Mouse (Mus musculus) monocyte, adult 2 months (primary cell): ENCODE data around the gene Tbc1d23.
A peak's percentile ranks its signal among the peaks of the same experiment; 100 is the strongest.
"Not testable (repeated sequence)": the region's sequence is repeated elsewhere in the genome, so short reads cannot be mapped to it uniquely, and the experiment has no call there.

Experiments used
- DNase-seq, 2 experiments: peaks; one replicate each; pipeline ENCODE4 v3.0.0; 2022; ENCODE audit warnings: low spot score in 2 of 2, low read depth in 1 of 2

The Tbc1d23 gene

DNA sequence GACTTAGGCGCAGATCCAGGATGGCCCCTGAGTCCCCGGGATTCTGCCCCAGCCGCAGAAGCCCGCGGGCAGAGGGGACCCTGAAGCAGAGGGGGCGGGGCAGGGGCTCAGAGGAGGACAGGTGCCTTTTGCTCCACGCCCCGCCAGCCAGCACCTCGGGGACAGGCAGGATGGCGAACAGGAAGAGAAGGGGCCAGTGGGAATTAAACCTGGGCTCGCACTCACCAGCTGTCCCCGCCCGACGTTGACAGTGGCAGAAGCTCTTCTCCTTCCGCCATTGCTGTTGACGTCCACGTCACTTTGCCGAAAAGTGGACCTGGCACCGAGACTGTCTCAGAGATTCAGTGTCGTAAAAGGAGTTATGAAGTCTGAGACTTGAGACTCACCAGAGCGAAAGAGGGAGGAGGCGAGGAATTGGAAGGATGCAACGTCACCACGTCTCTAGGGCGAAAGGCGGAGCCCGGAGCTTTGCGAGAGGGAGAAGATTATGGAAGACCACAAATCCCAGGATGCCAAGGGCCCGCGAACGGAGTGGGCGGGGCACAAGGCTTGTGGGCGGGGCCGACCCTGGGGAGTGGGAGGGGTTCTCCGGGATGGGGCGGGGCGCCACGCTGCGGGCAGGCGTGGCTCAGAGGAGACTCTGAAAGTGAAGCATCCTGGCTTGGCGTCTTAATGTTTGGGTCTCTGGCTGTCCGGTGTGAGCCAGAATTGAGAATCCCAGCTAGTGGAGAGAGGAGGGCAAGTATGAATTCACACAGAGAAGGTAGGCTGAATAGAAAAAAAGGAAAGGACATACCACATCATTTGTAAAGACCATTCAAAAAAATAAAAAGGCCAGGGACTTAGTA lies at the start of gene Tbc1d23:
Gene Tbc1d23 (minus strand): TSS at position 416 of the 848 bp plus-strand sequence.
- DNase-seq, result peak; percentile 91 to 93

DNA sequence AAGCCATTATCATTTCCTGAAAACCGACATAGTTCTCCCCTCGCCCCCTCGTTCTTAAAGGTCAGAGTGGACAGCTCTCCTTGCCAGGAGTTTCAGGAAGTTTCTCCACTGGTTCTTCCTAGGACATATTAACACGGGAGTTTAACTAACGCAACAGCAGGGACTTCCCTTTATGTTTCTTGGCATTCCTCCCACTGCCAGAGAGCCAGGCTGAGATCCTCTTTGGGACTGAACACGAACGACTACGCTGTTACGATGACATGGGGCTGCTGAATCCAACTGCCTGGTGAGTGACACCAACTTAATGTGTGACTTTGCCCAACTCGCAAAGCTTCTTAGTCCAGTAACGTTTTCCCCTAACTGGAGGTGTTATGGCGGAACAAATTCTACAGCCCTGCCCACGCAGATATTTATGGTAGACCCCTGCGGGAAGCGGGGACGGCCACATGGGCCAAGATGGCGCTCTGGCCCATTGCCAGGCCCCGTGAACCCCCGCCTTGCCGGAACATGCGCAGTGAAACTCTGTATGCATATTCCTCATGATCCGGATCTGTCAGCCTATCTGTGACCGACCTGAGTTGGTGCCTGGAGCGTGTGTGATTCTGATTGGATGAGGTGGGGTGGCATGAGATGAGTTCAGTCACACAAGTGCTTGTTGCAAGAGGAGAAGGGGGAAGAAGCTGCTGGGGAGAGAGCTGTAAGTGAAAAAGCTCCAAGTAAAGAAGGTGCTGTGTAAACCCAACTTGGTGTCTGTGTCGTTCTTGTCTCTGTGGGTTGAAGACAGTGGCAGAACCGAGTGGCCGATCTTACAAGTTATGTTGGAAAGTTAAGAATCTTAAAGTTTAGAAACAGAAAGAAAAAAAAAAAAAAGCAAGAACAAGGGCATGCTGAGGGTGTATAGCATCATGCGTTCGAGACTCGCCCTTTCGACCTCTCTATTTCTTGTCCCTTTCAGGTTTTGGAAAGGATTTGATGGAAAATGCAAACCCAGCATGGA lies 49.2 kb upstream of the Tbc1d23 start:
- DNase-seq, result no peak

DNA sequence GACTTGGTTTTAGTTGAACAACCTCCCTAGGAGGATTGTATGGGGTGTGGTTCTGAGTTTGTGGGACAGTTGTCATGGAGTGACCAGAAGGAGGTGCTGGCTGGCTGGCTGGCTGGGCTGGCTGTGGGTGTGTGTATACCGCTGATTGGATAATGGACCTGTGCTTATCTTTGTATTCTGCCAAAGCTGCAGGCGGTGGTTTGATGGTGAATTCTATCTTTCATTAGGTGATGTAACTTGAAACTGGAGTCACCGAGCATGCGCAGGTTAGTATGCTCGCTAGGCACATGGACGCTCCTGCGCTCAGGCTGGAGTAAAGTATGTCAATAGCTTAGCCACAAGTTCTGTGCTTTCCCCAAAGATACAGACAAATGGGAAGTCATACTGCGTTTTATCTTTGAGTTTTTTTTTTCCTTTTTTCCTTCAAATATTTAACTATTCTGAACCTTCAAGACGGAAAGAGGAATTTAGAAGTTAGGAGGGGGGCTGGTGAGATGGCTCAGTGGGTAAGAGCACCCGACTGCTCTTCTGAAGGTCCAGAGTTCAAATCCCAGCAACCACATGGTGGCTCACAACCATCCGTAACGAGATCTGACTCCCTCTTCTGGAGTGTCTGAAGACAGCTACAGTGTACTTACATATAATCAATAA lies 47.8 kb upstream of the Tbc1d23 start:
- DNase-seq, result no peak

DNA sequence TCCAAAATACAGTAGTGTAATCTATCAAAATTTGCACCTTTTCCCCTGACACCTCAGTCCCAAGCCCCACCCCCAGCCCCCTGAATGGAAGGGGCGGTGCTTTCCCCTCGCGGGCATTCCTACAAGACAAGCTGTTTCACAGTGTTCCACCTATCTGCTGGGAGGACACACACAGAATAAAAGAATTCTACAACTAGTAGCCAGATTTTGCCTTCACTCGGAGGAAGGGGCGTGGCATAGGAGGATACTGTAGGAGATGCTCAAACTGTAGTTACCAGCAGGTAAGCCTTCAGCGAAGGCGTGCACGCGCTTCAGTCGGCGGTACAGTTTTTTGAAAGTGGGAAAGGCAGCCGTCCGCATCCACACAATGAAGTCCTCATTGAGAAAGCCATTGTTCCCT lies 38.4 kb upstream of the Tbc1d23 start:
- DNase-seq, result no peak

DNA sequence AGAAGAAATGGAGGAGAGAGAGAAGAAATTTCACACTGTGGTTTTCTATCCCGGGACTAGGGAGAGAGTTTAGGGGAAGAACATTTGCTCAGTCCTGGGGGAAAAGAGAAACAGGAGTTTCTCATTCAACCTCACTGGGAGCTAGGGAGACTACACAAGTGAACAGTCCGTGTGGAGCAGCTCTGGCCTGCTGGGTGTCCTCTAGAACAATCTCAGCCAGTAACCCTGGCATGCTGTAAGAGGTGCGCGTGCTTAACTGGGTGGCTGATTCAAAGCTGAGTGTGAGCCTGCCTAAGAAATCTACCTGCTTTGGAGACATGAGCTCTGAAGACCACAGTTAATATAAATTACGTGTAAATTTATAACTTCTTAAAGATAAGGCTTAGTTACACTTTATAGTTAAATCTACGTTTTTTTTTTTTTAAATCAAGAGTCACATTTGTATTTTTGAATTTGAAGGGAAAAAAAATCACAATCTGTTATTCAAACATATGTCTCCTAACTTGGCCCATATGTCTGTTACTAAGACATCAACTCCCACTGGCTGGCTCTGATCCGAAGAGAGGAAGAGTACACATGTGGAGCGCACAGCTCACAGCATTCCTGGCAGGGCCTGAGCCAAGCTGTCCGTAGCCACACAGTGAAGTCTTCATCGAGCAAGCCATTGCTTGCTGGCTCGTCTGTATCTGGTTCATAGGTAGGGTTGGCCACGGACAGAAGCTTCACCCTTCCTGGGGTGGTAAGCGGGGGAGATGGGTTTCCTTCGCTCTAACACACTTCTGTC lies 36.9 kb upstream of the Tbc1d23 start:
- DNase-seq, result no peak

DNA sequence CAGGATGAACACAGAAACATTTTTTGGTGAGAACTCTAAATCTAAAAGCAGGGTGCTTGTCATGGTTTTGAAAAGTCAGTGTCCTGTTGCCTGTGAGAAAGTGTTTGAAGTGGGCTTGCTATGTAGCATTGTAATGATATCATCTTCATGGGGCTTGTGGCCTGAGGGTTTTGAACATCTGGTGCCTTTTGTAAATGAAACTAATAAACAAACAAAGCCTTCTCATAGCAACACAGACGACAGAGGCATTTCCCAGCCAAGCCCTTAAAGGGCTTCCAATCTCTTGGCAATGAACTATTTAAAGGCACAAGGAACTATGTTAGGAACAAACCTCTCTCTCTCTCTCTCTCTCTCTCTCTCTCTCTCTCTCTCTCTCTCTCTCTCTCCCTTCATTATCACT lies 35.8 kb upstream of the Tbc1d23 start:
- DNase-seq, result no peak

DNA sequence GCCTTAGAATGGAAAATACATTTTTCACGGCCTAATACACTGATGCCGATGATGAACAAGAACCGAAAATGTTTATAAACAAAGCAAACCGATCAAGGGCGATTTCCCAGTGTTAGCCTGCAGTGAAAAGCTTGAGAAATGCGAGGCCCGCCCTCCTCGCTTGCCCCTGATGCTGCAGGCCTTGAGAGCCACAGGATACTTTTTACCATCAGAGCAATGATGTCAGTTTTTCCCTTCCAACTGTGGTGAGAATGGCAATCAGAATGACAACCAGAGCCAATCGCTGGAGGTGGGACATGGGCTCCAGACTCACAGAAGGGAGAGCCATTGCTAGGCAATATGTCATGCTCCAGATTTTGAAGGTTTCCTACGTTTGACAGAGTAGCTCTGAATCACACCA lies 28.8 kb upstream of the Tbc1d23 start:
- no peak for DNase-seq

DNA sequence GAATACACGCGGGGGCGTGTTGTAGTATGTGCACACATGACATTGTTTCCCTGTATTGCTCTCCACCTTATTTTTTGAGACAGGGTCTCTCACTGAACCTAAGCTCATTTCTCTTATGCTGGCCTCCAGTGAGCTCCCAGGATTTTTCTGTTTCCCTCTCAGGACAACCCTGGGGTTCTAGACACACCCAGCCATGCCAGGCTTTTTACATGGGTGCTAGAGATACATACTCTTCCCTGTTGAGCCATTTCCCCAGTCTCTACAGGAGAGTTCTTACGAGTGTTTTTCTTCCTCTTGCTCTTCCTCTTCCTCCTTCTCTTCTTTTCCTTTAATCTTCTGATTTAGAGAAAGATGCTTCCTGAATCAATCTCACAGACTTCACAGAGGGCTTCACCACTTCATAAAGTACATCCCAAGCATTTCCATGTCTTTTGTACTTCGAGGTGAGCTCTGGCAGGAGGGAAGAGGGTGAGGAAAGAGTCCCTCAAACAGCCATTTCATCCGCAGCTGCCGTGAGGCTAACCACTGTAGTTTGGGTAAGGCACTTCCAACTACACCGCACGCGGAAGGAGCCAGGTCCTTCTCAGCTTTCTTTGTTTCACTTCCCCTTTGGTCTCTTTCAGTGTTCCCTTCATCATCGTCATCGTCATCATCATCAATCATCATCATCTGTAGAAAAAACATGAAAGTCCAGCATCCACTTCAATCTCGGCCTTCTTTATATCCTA lies 28.2 kb upstream of the Tbc1d23 start:
- DNase-seq, result peak; percentile 8 to 9

DNA sequence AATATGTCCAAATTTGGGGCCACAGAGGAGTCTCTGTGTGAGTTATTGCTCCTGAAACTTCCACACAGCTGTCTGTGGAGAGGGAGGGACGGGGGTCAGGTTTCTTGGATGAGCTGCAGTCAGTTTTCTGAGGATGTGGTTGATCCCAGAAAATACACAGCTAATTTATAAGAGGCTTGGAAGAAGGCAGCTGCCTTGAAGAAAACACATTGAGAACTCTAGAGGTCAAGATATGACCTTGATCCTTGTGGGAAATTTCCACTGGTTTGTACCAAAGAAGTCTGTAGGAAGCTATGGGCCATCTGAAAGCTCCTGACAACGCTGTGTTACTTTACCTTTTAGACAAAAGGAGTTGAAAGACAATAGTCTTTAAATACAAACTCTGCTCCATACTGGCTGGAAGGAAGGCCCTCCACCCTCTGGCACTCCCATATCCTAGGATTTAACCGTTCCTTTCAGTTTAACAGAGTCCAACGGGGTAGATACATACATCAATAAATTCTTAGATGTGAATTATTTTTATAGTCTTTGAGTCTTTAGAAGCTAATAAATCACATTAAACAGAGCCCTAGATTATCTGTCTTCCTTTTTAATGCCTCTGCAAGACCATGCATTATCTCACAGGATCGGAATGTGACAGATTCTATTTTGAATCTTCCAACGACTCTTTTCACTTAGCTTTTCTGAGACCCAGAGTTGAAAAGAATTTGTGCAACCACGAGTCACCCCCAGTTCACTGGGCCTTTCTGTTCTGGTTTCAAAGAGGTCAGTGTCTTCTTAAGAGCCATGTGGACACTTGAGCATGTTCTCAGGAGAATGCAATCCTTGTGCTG lies 20.5 kb upstream of the Tbc1d23 start:
- no peak for DNase-seq

DNA sequence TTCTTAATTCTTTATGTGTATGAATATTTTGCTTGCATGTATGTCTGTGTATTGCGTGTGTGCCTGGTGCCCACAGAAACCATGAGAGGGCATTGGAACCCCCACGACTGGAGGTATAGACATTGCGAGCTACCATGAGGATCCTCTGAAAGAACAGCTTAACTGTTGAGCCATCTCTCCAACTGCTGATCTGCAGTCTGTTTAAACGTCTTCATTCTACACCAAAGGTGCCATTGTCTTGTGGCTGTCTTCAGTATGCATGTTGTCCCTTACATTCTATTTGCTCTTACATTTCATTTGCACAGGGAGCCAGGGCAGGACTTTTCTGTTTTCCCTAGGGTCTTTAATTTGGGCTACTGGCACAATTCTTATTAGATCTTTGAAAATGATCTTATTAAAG lies 19.7 kb upstream of the Tbc1d23 start:
- DNase-seq, result no peak

DNA sequence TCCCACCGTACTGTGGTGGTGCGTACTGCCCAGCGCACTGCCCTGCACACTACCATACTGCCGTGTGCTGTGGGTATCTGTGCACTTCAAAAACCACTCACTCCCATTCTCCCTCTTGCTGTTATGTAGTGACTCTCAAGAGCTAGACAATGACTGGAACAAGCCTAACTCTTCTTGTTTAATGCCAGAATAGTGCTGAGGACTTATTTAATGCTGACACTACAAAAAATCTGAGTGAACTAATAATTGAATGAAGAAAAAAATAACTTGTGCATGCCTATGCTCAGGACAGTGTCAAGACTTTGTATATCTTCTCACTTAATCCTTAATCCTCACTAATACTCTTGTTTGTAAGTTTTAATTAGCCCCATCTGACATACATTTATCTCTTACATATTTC lies 16.2 kb upstream of the Tbc1d23 start:
- DNase-seq, result no peak

DNA sequence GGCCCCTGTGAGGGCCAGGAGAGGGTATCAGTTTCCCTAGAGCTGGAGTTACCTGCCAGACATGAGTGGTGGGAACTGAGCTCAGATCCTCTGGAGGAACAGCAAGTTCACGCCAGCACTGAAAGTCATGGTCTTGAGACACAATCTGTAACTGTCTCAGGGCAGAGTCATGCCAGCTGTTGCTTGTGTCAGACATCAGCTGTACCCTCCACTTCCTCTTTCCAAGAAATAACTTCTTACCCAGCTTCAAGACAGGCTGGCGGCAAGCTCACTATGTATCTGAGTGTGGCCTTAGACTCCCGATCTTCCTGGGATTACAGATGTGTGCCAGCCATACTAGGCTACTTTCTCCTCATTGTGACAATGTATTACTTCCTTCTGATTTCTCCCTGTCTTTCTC lies 15.3 kb upstream of the Tbc1d23 start:
- peak; percentile 26 to 40 for DNase-seq

DNA sequence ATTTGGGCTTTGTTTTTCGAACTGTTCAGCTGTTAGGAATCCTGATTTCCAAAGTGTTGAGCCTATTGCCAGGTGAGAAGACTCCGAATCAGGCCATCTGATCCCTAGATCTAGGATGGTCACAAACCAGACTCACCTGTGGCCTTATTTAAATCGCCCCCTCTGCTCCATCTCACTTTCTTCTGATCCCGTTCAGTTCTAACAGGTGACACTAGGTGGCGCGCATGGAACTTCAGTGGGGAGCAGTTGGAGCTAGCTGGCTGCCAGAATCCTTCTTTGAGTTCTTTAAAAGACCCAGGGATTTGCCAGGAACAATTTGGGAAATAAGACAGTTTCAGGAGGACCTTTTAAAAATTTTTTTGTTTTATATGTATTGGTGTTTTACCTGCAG lies 12.5 kb upstream of the Tbc1d23 start:
- peak in 1 of 2 experiments; percentile 46 for DNase-seq

DNA sequence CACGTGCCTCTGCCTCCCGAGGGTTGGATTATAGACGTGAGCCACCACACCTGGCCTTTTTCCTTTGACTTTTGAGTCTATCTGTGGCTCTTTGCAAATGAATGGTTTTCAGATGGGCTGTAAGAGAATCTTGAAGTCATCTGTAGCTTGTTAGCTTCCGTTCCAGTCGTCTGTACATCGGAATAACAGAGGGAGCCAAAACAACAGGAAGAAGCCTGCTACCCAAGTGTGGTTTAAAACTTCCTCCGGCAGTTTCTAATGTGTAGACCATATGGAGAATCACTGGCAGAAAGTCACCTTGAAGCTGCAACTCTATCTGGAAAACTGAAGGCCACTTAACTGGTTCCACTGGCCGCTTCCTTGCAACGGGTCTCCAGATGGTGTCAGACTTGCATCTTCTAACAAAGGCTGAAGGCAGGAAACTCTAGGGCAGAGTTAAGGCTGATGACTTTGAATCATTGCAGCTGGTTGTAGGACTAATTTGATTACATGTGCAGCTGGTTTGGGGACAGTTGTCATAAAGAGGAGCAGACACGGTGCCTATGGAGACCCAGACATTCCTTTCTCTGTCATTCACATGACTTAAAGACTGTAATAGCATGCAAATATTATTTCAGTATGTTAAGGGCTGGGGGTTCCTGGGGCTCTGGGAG lies 12.0 kb upstream of the Tbc1d23 start:
- no peak for DNase-seq

DNA sequence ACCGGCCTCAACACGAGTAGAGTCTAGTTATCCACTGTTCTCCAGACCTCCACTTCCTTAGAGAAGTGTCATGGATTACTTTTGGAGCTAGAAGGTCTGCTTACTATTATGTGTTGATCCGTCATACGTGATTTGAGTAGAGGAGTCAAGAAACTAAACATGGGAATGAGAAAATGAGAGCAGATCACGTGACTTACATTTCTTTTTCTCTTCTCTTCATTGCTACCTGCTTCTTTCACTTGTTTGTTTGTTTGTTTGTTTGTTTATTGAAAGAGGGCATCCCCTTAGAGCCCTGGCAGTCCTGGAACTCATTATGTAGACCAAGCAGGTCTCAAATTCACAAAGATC lies 11.5 kb upstream of the Tbc1d23 start:
- DNase-seq, result no peak

DNA sequence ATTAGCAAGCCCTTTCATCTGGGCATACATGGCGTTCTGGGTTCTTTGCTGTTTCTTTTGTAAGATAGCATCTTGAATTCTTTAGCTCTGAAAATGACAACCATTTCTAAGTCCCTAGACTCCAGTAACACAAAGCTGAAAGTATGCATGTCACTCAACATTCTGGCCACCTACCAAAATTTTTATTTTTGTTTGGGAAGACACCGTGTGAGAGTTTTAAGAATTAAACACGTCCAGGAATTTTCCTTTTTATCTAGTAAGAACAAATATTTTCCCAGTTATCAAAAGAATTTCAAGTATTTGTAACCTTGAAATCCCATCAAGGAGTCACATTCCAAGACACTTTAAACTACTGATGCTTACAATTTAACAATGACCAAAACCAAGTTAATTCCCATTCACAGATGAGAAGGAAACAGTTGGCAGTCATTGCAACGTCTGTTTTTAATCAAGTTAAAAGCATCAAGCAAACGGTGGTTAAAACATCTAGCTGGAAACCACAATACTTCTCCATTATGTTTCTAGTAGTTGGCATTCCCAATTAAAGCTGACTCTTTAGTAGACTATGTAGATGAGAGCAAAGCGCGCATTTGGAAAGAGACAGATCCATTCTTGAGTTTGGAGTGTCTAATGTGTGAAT lies 4.7 kb upstream of the Tbc1d23 start:
- no peak for DNase-seq

DNA sequence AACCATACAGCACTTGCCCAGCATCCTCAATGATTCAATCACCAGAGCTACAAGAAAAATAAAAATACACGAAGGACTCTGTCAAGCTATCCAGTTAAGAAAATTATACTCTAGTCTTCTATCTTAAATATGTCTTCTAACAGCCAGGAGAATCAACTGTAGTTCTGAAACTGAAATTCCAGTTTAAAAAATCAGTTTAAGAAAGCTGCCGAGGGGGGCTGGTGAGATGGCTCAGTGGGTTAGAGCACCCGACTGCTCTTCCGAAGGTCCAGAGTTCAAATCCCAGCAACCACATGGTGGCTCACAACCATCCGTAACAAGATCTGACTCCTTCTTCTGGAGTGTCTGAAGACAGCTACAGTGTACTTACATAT lies 620 bp upstream of the Tbc1d23 start:
- DNase-seq, result not testable (repeated sequence)

DNA sequence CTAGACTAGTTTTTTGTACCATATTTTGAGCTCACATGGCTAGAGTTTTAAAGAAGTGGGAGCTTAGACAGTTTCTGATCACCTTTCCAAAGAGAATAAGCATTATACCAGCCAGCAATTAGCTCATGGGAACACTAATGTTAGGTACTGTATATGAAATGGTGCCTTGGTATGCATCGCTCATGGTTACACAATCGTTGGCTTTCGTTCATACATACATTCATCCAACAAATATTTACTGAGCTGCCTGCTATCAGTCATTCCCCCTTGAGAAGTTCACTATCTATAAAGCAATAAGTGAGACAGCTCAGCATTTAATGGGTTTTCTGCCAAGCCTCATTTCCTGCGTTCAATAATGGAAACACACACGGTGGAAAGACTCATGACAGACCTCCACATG lies 4.9 kb downstream of the Tbc1d23 start:
- DNase-seq, result no peak
